Mouse (Mus musculus) CH12F3 (cell line): ENCODE results near the gene Acmsd.

Experiments used
- in situ Hi-C: fragments of 300-500 bp; cut with MboI; formaldehyde crosslinking; loops from 2 replicates; pipeline ENCODE4 v1.14.3; 2020; ENCODE audit warnings: low sequenced_read_pairs

The Acmsd gene

GRCm38 (mm10) chr1:127774501-127774880 lies 45.3 kb downstream of the Acmsd start:
- in situ Hi-C loops, result no loop called here

GRCm38 (mm10) chr1:127775206-127775720 lies 46.0 kb downstream of the Acmsd start:
- in situ Hi-C loops, result no loop called here

GRCm38 (mm10) chr1:127776246-127776645 lies 47.0 kb downstream of the Acmsd start:
- in situ Hi-C loops, result no loop called here

GRCm38 (mm10) chr1:127778611-127779010 lies 49.4 kb downstream of the Acmsd start:
- in situ Hi-C loops, result no loop called here

- in situ Hi-C loops, result no loop called here
Observed at GRCm38 (mm10) chr1:127780142-127780541, 50.9 kb downstream of the Acmsd start.

GRCm38 (mm10) chr1:127780849-127781248 lies 51.6 kb downstream of the Acmsd start:
- in situ Hi-C loops, result no loop called here

- in situ Hi-C loops, result no loop called here
Observed at GRCm38 (mm10) chr1:127783862-127784261, 54.6 kb downstream of the Acmsd start.

GRCm38 (mm10) chr1:127785882-127786281 lies 56.7 kb downstream of the Acmsd start:
- in situ Hi-C loops, result no loop called here

GRCm38 (mm10) chr1:127788943-127789342 lies 59.7 kb downstream of the Acmsd start:
- in situ Hi-C loops, result no loop called here

GRCm38 (mm10) chr1:127793459-127793858 lies 64.2 kb downstream of the Acmsd start:
- in situ Hi-C loops, result no loop called here

GRCm38 (mm10) chr1:127795087-127795769 lies 66.0 kb downstream of the Acmsd start:
- in situ Hi-C loops, result no loop called here

GRCm38 (mm10) chr1:127796341-127796740 lies 67.1 kb downstream of the Acmsd start:
- in situ Hi-C loops, result no loop called here

GRCm38 (mm10) chr1:127796752-127797151 lies 67.5 kb downstream of the Acmsd start:
- in situ Hi-C loops, result no loop called here

- in situ Hi-C loops, result no loop called here
Observed at GRCm38 (mm10) chr1:127802916-127803315, 73.7 kb downstream of the Acmsd start.

GRCm38 (mm10) chr1:127808671-127809070 lies 79.5 kb downstream of the Acmsd start:
- in situ Hi-C loops, result no loop called here

GRCm38 (mm10) chr1:127812929-127813328 lies 83.7 kb downstream of the Acmsd start:
- in situ Hi-C loops, result no loop called here

GRCm38 (mm10) chr1:127816381-127816780 lies 87.2 kb downstream of the Acmsd start:
- in situ Hi-C loops, result no loop called here
